Mouse (Mus musculus): ENCODE results near the gene Gapvd1.

Gene Gapvd1

DNA sequence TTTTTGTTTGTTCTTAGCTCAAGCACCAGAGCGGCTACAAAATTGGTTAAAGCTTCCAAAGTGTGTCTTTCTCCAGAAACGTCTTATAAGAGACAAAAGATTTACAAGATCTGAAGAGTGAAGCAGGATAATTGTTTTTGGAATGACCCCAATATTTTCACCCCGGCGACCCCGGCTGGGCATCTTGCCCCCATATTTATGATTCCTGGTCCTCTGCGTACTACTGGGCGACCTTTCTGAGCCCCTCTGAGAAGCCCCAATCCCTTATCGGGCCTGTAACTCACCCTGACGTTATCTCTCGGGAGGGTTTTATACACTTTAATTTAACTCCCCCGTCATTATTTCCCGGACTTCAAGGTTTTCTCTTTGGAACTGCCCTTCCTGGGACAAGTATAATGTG lies 123.0 kb downstream of the Gapvd1 start:
- no peak for DNase-seq (ENCODE audit: low spot score)

- DNase-seq (ENCODE audit: low spot score), result no peak
These were observed 124.6 kb downstream of the Gapvd1 start for GRCm38 (mm10) chr2:34630445-34630844.

- no peak for DNase-seq (ENCODE audit: low spot score)
These were observed 125.3 kb downstream of the Gapvd1 start for GRCm38 (mm10) chr2:34629758-34630157.

- DNase-seq (ENCODE audit: low spot score), result no peak
These were observed 126.0 kb downstream of the Gapvd1 start for GRCm38 (mm10) chr2:34628903-34629540.

DNA sequence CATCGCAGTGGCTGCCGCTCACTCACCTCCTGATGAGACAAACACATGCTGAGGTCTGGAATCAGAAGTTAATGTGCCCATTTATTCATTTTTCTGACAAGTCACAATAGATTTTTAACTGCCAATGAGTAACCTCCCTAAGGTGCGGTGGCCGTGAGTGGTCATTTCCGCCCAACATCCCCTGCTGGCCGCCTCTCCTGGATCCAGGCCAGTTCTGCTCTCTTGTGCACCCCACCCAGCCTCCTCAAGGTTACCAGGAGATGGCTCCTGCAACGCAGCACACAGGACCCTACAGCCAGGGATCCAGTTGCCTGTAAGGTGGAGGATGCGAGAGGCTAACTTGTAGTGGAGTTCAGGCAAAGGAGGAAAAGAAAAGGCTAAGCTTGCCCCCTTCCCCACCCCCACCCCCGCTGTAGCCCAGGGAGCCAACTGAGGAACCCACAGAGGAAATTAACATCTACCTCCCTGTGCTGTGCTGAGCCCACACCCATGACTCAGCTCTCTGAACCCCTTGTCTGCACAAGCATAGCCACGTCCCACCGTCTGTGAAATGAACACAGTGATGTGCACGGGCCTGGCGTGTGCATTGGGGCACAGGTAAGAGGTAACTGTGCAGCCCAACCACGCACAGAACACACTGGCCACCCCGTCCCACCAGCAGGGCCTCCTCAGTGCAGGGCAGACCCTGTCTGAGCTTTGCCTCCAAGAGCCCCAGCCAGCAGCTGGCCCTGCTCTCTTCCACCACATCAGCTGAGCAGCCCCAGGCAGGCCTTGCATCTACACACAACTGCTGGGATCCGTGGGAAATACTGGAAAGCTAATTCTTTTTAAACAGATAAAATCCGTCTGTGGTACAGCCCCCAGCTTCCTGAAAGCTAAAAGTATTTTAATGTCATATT lies 127.5 kb downstream of the Gapvd1 start:
- no peak for DNase-seq (ENCODE audit: low spot score)
